ENCODE assay signal across 7 mouse cellular contexts in genomic region chr13:98588480-98588879, GRCm38 (mm10). TPM values are rescaled to one million over a fixed set of nuclear protein-coding genes. Genes with fewer than 3 reads are reported as not detected.
DNase-seq lines count a peak whose midpoint lies in the region; ATAC-seq and TF ChIP-seq lines count a peak whose summit lies in the region.

No protein-coding gene starts in this region.

- no peaks in the 10 kb centered on the region for H3K36me3 ChIP-seq in lung, embryonic 16.5 days (ENCODE audit: control insufficient read depth, insufficient read depth, low read length)
- no peaks in the 10 kb centered on the region for H3K36me3 ChIP-seq in forebrain, embryonic 10.5 days (replicated peaks)
- H3K36me3 ChIP-seq in limb, embryonic 12.5 days = no peaks in the 10 kb centered on the region
- no peaks in the 10 kb centered on the region for H3K36me3 ChIP-seq in stomach, embryonic 14.5 days (ENCODE audit: control insufficient read depth, insufficient read depth, low read length)

- peaks cover 18% of the 10 kb centered on the region for H3K4me1 ChIP-seq in lung, embryonic 16.5 days (replicated peaks; ENCODE audit: control insufficient read depth, insufficient read depth, low read length)
- H3K4me1 ChIP-seq in lung, adult 2 months (ENCODE audit: control insufficient read depth, insufficient read depth, low read length) = peaks cover 4% of the 10 kb centered on the region; the same call in 1 of the 2 replicates
- H3K4me1 ChIP-seq in forebrain, embryonic 10.5 days = peaks cover 41% of the 10 kb centered on the region
- H3K4me1 ChIP-seq in limb, embryonic 12.5 days (replicated peaks) = peaks cover 52% of the 10 kb centered on the region
- H3K4me1 ChIP-seq in stomach, embryonic 14.5 days (ENCODE audit: control insufficient read depth, insufficient read depth, low read length) = peaks cover 8% of the 10 kb centered on the region; the same call in 1 of the 2 replicates

- 14% methylated on average over 12 of the region's 12 CpGs for WGBS in lung, embryonic 16.5 days
- 25% methylated on average over 12 of the region's 12 CpGs for WGBS in lung, adult 2 months
- WGBS in forebrain, embryonic 10.5 days = 2% methylated on average over 12 of the region's 12 CpGs
- 2% methylated on average over 12 of the region's 12 CpGs for WGBS in limb, embryonic 12.5 days
- WGBS in stomach, embryonic 14.5 days = 13% methylated on average over 12 of the region's 12 CpGs

- H3K9me3 ChIP-seq in lung, embryonic 16.5 days (ENCODE audit: control insufficient read depth, low read length) = no peaks in the 10 kb centered on the region
- no peaks in the 10 kb centered on the region for H3K9me3 ChIP-seq in forebrain, embryonic 10.5 days
- no peaks in the 10 kb centered on the region for H3K9me3 ChIP-seq in limb, embryonic 12.5 days
- H3K9me3 ChIP-seq in stomach, embryonic 14.5 days (ENCODE audit: control insufficient read depth, low read depth, low read length) = no peaks in the 10 kb centered on the region

- no peak for ATAC-seq in lung, embryonic 16.5 days (ENCODE audit: low read depth)
- no peak for ATAC-seq in limb, embryonic 12.5 days (ENCODE audit: insufficient number of reproducible peaks, insufficient read depth, low FRiP score, low TSS enrichment, low read depth)
- no peak for ATAC-seq in stomach, embryonic 14.5 days (ENCODE audit: insufficient number of reproducible peaks, insufficient read depth, low FRiP score, low read depth)

- H3K9ac ChIP-seq in lung, embryonic 16.5 days (ENCODE audit: low read length) = peak overlapping the region; percentile 69
- H3K9ac ChIP-seq in limb, embryonic 12.5 days (replicated peaks) = peak overlapping the region; percentile 59
- H3K9ac ChIP-seq in stomach, embryonic 14.5 days (replicated peaks; ENCODE audit: low read depth, low read length) = peak overlapping the region; percentile 18; the same call in 1 of the 2 replicates

- TF ChIP-seq POLR2A in lung, adult 2 months (IDR thresholded peaks at IDR 0.05; ENCODE audit: borderline replicate concordance, extremely low read depth, low read depth, low read length) = no peak

- H3K27ac ChIP-seq in lung, embryonic 16.5 days (ENCODE audit: low read length) = no peak overlapping the region
- H3K27ac ChIP-seq in forebrain, embryonic 10.5 days = peak overlapping the region; percentile 84
- H3K27ac ChIP-seq in limb, embryonic 12.5 days = no peak overlapping the region
- H3K27ac ChIP-seq in stomach, embryonic 14.5 days (ENCODE audit: low read length) = peak overlapping the region; percentile 67; the same call in 1 of the 2 replicates

- peaks cover 23% of the 10 kb centered on the region for H3K27me3 ChIP-seq in lung, embryonic 16.5 days (ENCODE audit: control insufficient read depth, insufficient read depth, low read depth, low read length)
- peaks cover 99% of the 10 kb centered on the region for H3K27me3 ChIP-seq in forebrain, embryonic 10.5 days (ENCODE audit: poor library complexity, severe bottlenecking)
- H3K27me3 ChIP-seq in limb, embryonic 12.5 days = peaks cover 70% of the 10 kb centered on the region
- H3K27me3 ChIP-seq in stomach, embryonic 14.5 days (ENCODE audit: control insufficient read depth, insufficient read depth, low read length) = peaks cover 11% of the 10 kb centered on the region

- peak overlapping the region; percentile 54 for H3K4me3 ChIP-seq in lung, embryonic 16.5 days (ENCODE audit: low read length)
- no peak overlapping the region for H3K4me3 ChIP-seq in lung, adult 2 months (replicated peaks; ENCODE audit: extremely low read depth, low read depth, low read length)
- peak overlapping the region; percentile 59 for H3K4me3 ChIP-seq in forebrain, embryonic 10.5 days
- peak overlapping the region; percentile 47 for H3K4me3 ChIP-seq in limb, embryonic 12.5 days (replicated peaks)
- H3K4me3 ChIP-seq in stomach, embryonic 14.5 days (ENCODE audit: low read depth, low read length) = peak overlapping the region; percentile 39

- H3K4me2 ChIP-seq in lung, embryonic 16.5 days (ENCODE audit: low read depth, low read length) = peak overlapping the region; percentile 92
- H3K4me2 ChIP-seq in limb, embryonic 12.5 days = peak overlapping the region; percentile 85
- peak overlapping the region; percentile 76 for H3K4me2 ChIP-seq in stomach, embryonic 14.5 days (replicated peaks; ENCODE audit: low read depth, low read length)

- DNase-seq in lung, adult 2 months = no peak
- DNase-seq in forebrain, embryonic 10.5 days (ENCODE audit: extremely low spot score, low spot score) = no peak
- no peak for DNase-seq in urinary bladder, postnatal 14 days (ENCODE audit: low spot score)
- DNase-seq in cerebellum, adult 9-11 months = no peak

- TF ChIP-seq CTCF in lung, adult 2 months (IDR thresholded peaks at IDR 0.05; ENCODE audit: insufficient read depth, low read length) = no peak

RNA-seq across cellular contexts. Expression of gene Tmem174, which starts 48.7 kb away (rescaled TPM):
- not detected in 2 replicates for polyA plus RNA-seq in lung, embryonic 16.5 days (2015; fragmentation: Nextera tagmentation; extraction: Ambion mirVana)
- not detected in 2 replicates for polyA plus RNA-seq in lung, adult 2 months (2012; rRNA removed)
- polyA plus RNA-seq in forebrain, embryonic 10.5 days (2016; fragmentation: Nextera tagmentation; extraction: Ambion mirVana) = not detected in 2 replicates
- polyA plus RNA-seq in limb, embryonic 12.5 days (2016; fragmentation: Nextera tagmentation; extraction: Ambion mirVana) = not detected in 2 replicates
- polyA plus RNA-seq in stomach, embryonic 14.5 days (2014; fragmentation: Nextera tagmentation; extraction: Ambion mirVana) = not detected in 2 replicates

Comparison
In these comparisons a context has a peak if more than half of its experiments do, and no peak if none do; other contexts are left out.
1. H3K27ac ChIP-seq: peak in forebrain, embryonic 10.5 days (single experiment) and stomach, embryonic 14.5 days (single experiment); none in lung, embryonic 16.5 days (single experiment) and limb, embryonic 12.5 days (single experiment).
2. H3K9ac ChIP-seq: peak in every context shown above with its lines; median percentile 69 in lung, embryonic 16.5 days; 59 in limb, embryonic 12.5 days; 18 in stomach, embryonic 14.5 days.
3. Peak in every context shown above with its lines, with median percentiles within 50 percentile points of each other: H3K4me2 ChIP-seq.